Mouse (Mus musculus) MEL (cell line): Measurements from ENCODE around the gene Cnn3. TPM values are rescaled to one million over a fixed set of nuclear protein-coding genes. Genes with fewer than 3 reads are reported as not detected.

Experiments used
- DNase-seq: peaks from one replicate; pipeline ENCODE4 v3.0.0; 2011; ENCODE audit warnings: low read depth, low spot score
- H3K27ac ChIP-seq: 2 replicates; pipeline ENCODE4 v1.5.1; 2012; ENCODE audit warnings: low read depth, mild to moderate bottlenecking, control low read depth, low read length, moderate library complexity; ENCODE audit not compliant: control insufficient read depth
- H3K27me3 ChIP-seq, 2 experiments: fragments of 150-350 bp in 1 of 2; sonication (generic) in 1 of 2; 2 replicates each; pipeline ENCODE4 v1.6.1; 2012; ENCODE audit warnings: low read length in 2 of 2, mild to moderate bottlenecking in 2 of 2, improper control_type of control experiment in 1 of 2, moderate library complexity in 1 of 2; ENCODE audit not compliant: insufficient read depth in 2 of 2, control insufficient read depth in 1 of 2
- H3K36me3 ChIP-seq, 2 experiments: 2 replicates each; pipeline ENCODE4 v1.6.1; 2012 to 2014; ENCODE audit warnings: low read length in 2 of 2, improper control_type of control experiment in 1 of 2, inconsistent platforms in 1 of 2, mild to moderate bottlenecking in 1 of 2; ENCODE audit not compliant: insufficient read depth in 2 of 2, control insufficient read depth in 1 of 2
- H3K4me1 ChIP-seq, 2 experiments: fragments of 150-350 bp in 1 of 2; sonication (generic) in 1 of 2; 2 replicates each; pipeline ENCODE4 v1.6.1; 2012; ENCODE audit warnings: low read length in 2 of 2, improper control_type of control experiment in 1 of 2, mild to moderate bottlenecking in 1 of 2; ENCODE audit not compliant: insufficient read depth in 2 of 2, control insufficient read depth in 1 of 2
- H3K4me3 ChIP-seq, 2 experiments: fragments of 150-350 bp in 1 of 2; sonication (generic) in 1 of 2; 2 replicates each; pipeline ENCODE4 v1.5.1; 2012; ENCODE audit warnings: low read depth in 2 of 2, low read length in 2 of 2, mild to moderate bottlenecking in 2 of 2, moderate library complexity in 2 of 2, control low read depth in 1 of 2, improper control_type of control experiment in 1 of 2; ENCODE audit not compliant: control insufficient read depth in 1 of 2, insufficient read depth in 1 of 2
- H3K79me2 ChIP-seq: 2 replicates; pipeline ENCODE4 v1.6.1; 2012; ENCODE audit warnings: mild to moderate bottlenecking, low read length, moderate library complexity; ENCODE audit not compliant: control insufficient read depth, poor library complexity, insufficient read depth
- H3K9ac ChIP-seq: 2 replicates; pipeline ENCODE4 v1.6.1; 2012; ENCODE audit warnings: low read depth, mild to moderate bottlenecking, control low read depth, low read length, moderate library complexity; ENCODE audit not compliant: control insufficient read depth, poor library complexity, severe bottlenecking
- H3K9me3 ChIP-seq: fragments of 150-350 bp; sonication (generic); replicated peaks from 2 replicates; pipeline ENCODE4 v1.6.1; 2012; ENCODE audit warnings: mild to moderate bottlenecking, low read length, improper control_type of control experiment, moderate library complexity; ENCODE audit not compliant: insufficient read depth
- CTCF ChIP-seq, 3 experiments: IDR thresholded peaks in 2 of 3; conservative IDR thresholded peaks in 1 of 3; 2 replicates each; pipeline ENCODE4 v1.5.1; 2011 to 2012; ENCODE audit warnings: low read length in 3 of 3, low read depth in 2 of 3, mild to moderate bottlenecking in 2 of 3, improper control_type of control experiment in 1 of 3, inconsistent platforms in 1 of 3, mixed read lengths in 1 of 3, moderate library complexity in 1 of 3; ENCODE audit not compliant: control insufficient read depth in 1 of 3, insufficient read depth in 1 of 3, poor library complexity in 1 of 3, severe bottlenecking in 1 of 3
- E2F4 ChIP-seq: IDR thresholded peaks from 2 replicates; pipeline ENCODE4 v1.6.1; 2011; ENCODE audit warnings: low read depth, low read length, improper control_type of control experiment, borderline replicate concordance
- HCFC1 ChIP-seq: IDR thresholded peaks from 2 replicates; pipeline ENCODE4 v1.6.1; 2012; ENCODE audit warnings: low read depth, mild to moderate bottlenecking, inconsistent platforms, low read length, improper control_type of control experiment, moderate library complexity
- JUND ChIP-seq: IDR thresholded peaks from 2 replicates; pipeline ENCODE4 v1.6.1; 2011; ENCODE audit warnings: low read depth, mild to moderate bottlenecking, improper control_type of control experiment, low read length
- KAT2A ChIP-seq: conservative IDR thresholded peaks from 2 replicates; pipeline ENCODE4 v1.6.1; 2012; ENCODE audit warnings: low read depth, low read length, improper control_type of control experiment, inconsistent platforms
- MAX ChIP-seq: IDR thresholded peaks from 2 replicates; pipeline ENCODE4 v1.6.1; 2011; ENCODE audit warnings: low read length, improper control_type of control experiment
- MAZ ChIP-seq: IDR thresholded peaks from 2 replicates; pipeline ENCODE4 v1.6.1; 2012; ENCODE audit warnings: low read depth, mild to moderate bottlenecking, inconsistent platforms, low read length, improper control_type of control experiment
- MXI1 ChIP-seq: IDR thresholded peaks from 2 replicates; pipeline ENCODE4 v1.6.1; 2011; ENCODE audit warnings: mild to moderate bottlenecking, low read depth, low read length, improper control_type of control experiment
- MYB ChIP-seq: IDR thresholded peaks from 2 replicates; pipeline ENCODE4 v1.6.1; 2011; ENCODE audit warnings: mild to moderate bottlenecking, low read depth, low read length, improper control_type of control experiment
- NRF1 ChIP-seq: IDR thresholded peaks from 2 replicates; pipeline ENCODE4 v1.6.1; 2014; ENCODE audit warnings: low read depth, mild to moderate bottlenecking, inconsistent platforms, low read length, improper control_type of control experiment, moderate library complexity; ENCODE audit not compliant: poor library complexity, insufficient read depth, severe bottlenecking
- POLR2A ChIP-seq, 2 experiments: IDR thresholded peaks; 2 replicates each; pipeline ENCODE4 v1.6.1; 2011 to 2012; ENCODE audit warnings: low read length in 2 of 2, mild to moderate bottlenecking in 2 of 2, control low read depth in 1 of 2, improper control_type of control experiment in 1 of 2, low read depth in 1 of 2, moderate library complexity in 1 of 2; ENCODE audit not compliant: control insufficient read depth in 1 of 2, insufficient read depth in 1 of 2, poor library complexity in 1 of 2
- POLR2AphosphoS2 ChIP-seq: IDR thresholded peaks from 2 replicates; pipeline ENCODE4 v1.6.1; 2011; ENCODE audit warnings: low read length, improper control_type of control experiment
- POLR2AphosphoS5 ChIP-seq: IDR thresholded peaks from 2 replicates; pipeline ENCODE4 v1.6.1; 2012; ENCODE audit warnings: low read depth, borderline replicate concordance, mild to moderate bottlenecking, inconsistent platforms, low read length, moderate library complexity, mixed read lengths
- SMC3 ChIP-seq: IDR thresholded peaks from 2 replicates; pipeline ENCODE4 v1.6.1; 2011; ENCODE audit warnings: low read depth, low read length, improper control_type of control experiment
- TAL1 ChIP-seq: IDR thresholded peaks from 2 replicates; pipeline ENCODE4 v1.6.1; 2012; ENCODE audit warnings: mild to moderate bottlenecking, inconsistent platforms, low read length, moderate library complexity, mixed read lengths
- TBP ChIP-seq: IDR thresholded peaks from 2 replicates; pipeline ENCODE4 v1.8.0; 2011; ENCODE audit warnings: low read depth, low read length, improper control_type of control experiment
- TCF12 ChIP-seq: IDR thresholded peaks from 2 replicates; pipeline ENCODE4 v1.6.1; 2014; ENCODE audit warnings: low read depth, mild to moderate bottlenecking, inconsistent platforms, low read length, improper control_type of control experiment, moderate library complexity
- UBTF ChIP-seq: IDR thresholded peaks from 2 replicates; pipeline ENCODE4 v1.6.1; 2012; ENCODE audit warnings: low read depth, mild to moderate bottlenecking, inconsistent platforms, low read length, improper control_type of control experiment, moderate library complexity, borderline replicate concordance; ENCODE audit not compliant: insufficient read depth
- ZC3H11A ChIP-seq: IDR thresholded peaks from 2 replicates; pipeline ENCODE4 v1.6.1; 2012; ENCODE audit warnings: low read depth, mild to moderate bottlenecking, inconsistent platforms, low read length, improper control_type of control experiment
- ZKSCAN1 ChIP-seq: IDR thresholded peaks from 2 replicates; pipeline ENCODE4 v1.6.1; 2012; ENCODE audit warnings: low read depth, mild to moderate bottlenecking, inconsistent platforms, low read length, improper control_type of control experiment, moderate library complexity
- ZNF384 ChIP-seq: IDR thresholded peaks from 2 replicates; pipeline ENCODE4 v1.6.1; 2012; ENCODE audit warnings: low read depth, mild to moderate bottlenecking, inconsistent platforms, low read length, improper control_type of control experiment
- polyA plus RNA-seq, 2 experiments: library from polyadenylated mRNA; stranded (reverse) in 1 of 2; unstranded in 1 of 2; fragments of >175 nt in 1 of 2; fragments of >200 nt in 1 of 2; gene quantifications; 2 replicates each; pipeline versions ENCODE4 v1.2.1 to v1.2.4; 2012; ENCODE audit warnings: low replicate concordance in 2 of 2, low read depth in 1 of 2; ENCODE audit not compliant: insufficient read length in 2 of 2, insufficient read depth in 1 of 2, missing spikeins in 1 of 2
- total RNA-seq: library from RNA; depleted of rRNA; stranded (reverse); fragments of 300-350 nt; gene quantifications from 2 replicates; pipeline ENCODE4 v1.2.3, GENCODE M21; 2012

The Cnn3 gene
- total and polyA plus RNA-seq, 3 experiments, result not detected

DNA sequence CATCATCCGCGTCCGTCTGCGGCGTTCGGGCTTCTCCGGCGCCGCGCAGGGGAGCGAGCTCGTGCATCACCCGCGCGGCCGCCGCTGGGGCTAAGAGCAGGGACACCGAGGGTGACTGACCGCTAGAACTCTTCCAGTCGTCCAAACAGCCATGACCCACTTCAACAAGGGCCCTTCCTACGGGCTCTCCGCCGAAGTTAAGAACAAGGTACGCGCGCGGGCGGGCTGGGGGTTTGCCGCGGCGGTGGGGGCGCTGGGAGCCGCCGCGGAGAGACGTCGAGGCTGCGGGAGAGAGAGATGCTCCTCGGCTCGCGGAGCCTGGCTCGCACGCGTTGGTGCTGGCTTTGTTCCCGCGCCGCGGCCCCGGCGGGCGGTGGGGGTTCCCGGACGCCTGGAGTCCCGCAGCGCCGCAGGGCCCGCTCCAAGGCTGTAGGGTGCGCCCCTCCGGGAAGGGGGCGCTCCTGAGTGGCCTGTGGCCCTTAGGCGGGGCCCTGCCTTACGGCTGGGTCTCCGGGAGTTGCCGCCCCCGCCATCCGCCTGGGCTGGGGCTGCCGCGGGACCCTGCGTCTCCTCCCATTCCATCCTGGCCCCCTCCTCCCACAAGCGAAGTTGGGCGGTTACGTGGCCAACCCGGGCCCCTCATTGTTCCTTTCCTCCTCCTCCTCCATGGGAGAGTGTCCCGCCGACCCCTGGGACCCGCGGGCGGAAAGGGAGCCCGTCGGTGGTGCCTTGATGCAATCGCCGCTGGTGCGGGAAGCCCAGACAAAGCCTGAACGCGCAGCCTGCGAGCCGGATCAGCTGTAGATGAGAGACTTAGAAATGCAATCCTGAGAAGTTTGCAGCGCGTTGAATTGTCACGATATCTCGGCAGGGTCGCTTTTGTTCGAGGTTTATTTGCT is 573 bp downstream of the Cnn3 start:
- H3K4me1 ChIP-seq, result no peaks in the 10 kb centered on the region
- no peaks in the 10 kb centered on the region for H3K9me3 ChIP-seq
- H3K36me3 ChIP-seq, result no peaks in the 10 kb centered on the region
- no peak overlapping the region for H3K4me3 ChIP-seq
- no peak for TF ChIP-seq HCFC1
- no peak for TF ChIP-seq UBTF
- TF ChIP-seq TCF12, result no peak
- no peak for TF ChIP-seq CTCF (IDR thresholded peaks at IDR 0.05 in 2 of 3, conservative IDR thresholded peaks at IDR 0.05 in 1 of 3; ENCODE audit: control insufficient read depth in 1 of 3, insufficient read depth in 1 of 3, low read depth in 2 of 3, low read length in 3 of 3, poor library complexity in 1 of 3, severe bottlenecking in 1 of 3)
- TF ChIP-seq TAL1, result no peak
- no peak for TF ChIP-seq ZKSCAN1
- TF ChIP-seq MAZ, result no peak
- TF ChIP-seq NRF1, result no peak
- no peak for TF ChIP-seq MYB
- TF ChIP-seq JUND, result no peak
- TF ChIP-seq POLR2AphosphoS2, result no peak
- TF ChIP-seq MXI1, result no peak
- TF ChIP-seq MAX, result no peak
- TF ChIP-seq ZC3H11A, result no peak
- TF ChIP-seq POLR2AphosphoS5, result no peak
- TF ChIP-seq TBP, result no peak
- H3K27me3 ChIP-seq, result no peaks in the 10 kb centered on the region
- no peak for DNase-seq
- H3K79me2 ChIP-seq, result no peaks in the 10 kb centered on the region
- H3K9ac ChIP-seq, result no peak overlapping the region
- no peak overlapping the region for H3K27ac ChIP-seq

DNA sequence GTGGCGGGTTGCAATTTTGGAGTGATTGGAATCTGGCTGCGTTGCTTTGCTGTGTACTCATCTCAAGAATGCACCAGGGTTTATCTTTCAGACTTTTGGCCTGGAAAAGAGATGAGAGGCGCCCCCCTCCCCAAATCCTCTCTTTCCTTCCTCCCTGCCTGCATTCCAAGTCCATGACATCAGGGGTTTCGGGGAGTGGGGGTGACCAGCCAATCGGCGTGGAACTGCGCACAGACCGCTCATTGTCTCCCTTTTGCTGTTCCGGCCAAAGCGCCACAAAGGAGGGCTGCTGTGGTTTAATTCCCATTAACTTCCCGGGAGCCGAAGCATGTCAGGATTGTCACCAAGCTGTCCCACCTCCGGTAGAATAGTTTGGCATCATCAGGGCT is 1.2 kb downstream of the Cnn3 start:
- TF ChIP-seq HCFC1, result no peak
- no peak for TF ChIP-seq SMC3
- no peak for TF ChIP-seq POLR2A (IDR thresholded peaks at IDR 0.05; ENCODE audit: control insufficient read depth in 1 of 2, insufficient read depth in 1 of 2, low read depth in 1 of 2, low read length in 2 of 2, poor library complexity in 1 of 2)
- TF ChIP-seq ZC3H11A, result no peak
- no peak for TF ChIP-seq KAT2A
- no peak for TF ChIP-seq ZNF384
- no peak for TF ChIP-seq E2F4
- TF ChIP-seq, all 39 proteins: peak for 0
- Histone ChIP-seq H3K9ac (no peak overlapping the region), H3K36me3 (no peaks in the 10 kb centered on the region), H3K27me3 (no peaks in the 10 kb centered on the region), H3K27ac (no peak overlapping the region), H3K4me1 (no peaks in the 10 kb centered on the region), H3K4me3 (no peak overlapping the region), H3K79me2 (no peaks in the 10 kb centered on the region), H3K9me3 (no peaks in the 10 kb centered on the region)
- DNase-seq, result no peak
